In the genomic region with DNA sequence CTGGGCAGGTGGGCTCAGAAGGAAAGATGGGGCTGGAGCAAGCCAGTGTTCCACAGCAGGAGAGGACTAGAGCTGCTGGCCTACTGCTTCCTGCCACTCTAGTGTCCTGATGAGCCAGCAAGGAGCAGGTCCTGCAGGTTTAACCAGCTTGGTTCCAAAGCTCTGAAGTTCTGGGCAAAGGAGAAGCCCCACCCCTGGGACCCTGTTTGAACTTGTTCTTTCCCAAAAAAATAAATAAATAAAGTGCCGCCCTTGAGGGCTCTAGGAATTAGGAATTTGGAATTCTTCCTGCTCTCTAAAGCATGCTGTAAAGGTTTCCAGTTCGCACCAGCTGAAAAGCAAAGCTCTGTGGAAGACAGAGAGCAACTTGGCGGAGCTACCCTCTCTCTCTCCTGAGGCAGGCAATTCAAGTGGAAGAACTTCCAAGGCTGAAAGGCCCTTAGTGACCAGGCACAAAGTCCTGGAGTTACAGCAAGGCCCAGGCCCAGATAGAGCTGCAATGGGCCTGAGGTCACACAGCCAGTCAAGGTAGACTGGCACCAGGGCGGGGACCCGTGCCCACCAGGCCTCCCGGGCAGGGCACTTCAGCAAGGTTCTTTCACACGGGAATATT, we compare ENCODE assay signal across 9 mouse cellular contexts. TPM values are rescaled to one million over a fixed set of nuclear protein-coding genes. Genes with fewer than 3 reads are reported as not detected.
DNase-seq lines count a peak whose midpoint lies in the region; ATAC-seq lines count a peak whose summit lies in the region.
"Had no signal": no experiment of that assay in that cellular context is flagged by ENCODE, and none has a peak within 500 bp of the region (broad histone marks: within the 10 kb centered on the region; RNA-seq: fewer than 3 reads in every experiment).

No protein-coding gene starts in this region.

- DNase-seq in hindbrain, embryonic 10.5 days (ENCODE audit: low spot score), result no peak
- DNase-seq in lung, postnatal 14 days, result peak; percentile 69
- no peak for DNase-seq in T-cell, adult 2 months (ENCODE audit: low spot score)
- DNase-seq in spleen, adult 12 weeks (ENCODE audit: low spot score), result no peak
- DNase-seq in retina, embryonic 14.5 days (ENCODE audit: low spot score), result no peak

- H3K4me1 ChIP-seq in hindbrain, embryonic 15.5 days (replicated peaks), result peaks cover 21% of the 10 kb centered on the region
- peaks cover 55% of the 10 kb centered on the region for H3K4me1 ChIP-seq in hindbrain, embryonic 10.5 days (replicated peaks)
- H3K4me1 ChIP-seq in embryonic facial prominence, embryonic 13.5 days, result peaks cover 71% of the 10 kb centered on the region
- peaks cover 67% of the 10 kb centered on the region for H3K4me1 ChIP-seq in kidney, embryonic 15.5 days

- WGBS in hindbrain, embryonic 15.5 days, result 77% methylated on average over 7 of the region's 7 CpGs
- WGBS in hindbrain, embryonic 10.5 days, result 74% methylated on average over 7 of the region's 7 CpGs
- 58% methylated on average over 7 of the region's 7 CpGs for WGBS in embryonic facial prominence, embryonic 13.5 days
- WGBS in kidney, embryonic 15.5 days, result 62% methylated on average over 7 of the region's 7 CpGs

- H3K36me3 ChIP-seq in hindbrain, embryonic 15.5 days, result no peaks in the 10 kb centered on the region
- H3K36me3 ChIP-seq in hindbrain, embryonic 10.5 days, result no peaks in the 10 kb centered on the region
- no peaks in the 10 kb centered on the region for H3K36me3 ChIP-seq in embryonic facial prominence, embryonic 13.5 days
- H3K36me3 ChIP-seq in kidney, embryonic 15.5 days, result no peaks in the 10 kb centered on the region
- H3K36me3 ChIP-seq: liver, embryonic 12.5 days had no signal

- no peak overlapping the region for H3K4me3 ChIP-seq in hindbrain, embryonic 15.5 days
- H3K4me3 ChIP-seq in hindbrain, embryonic 10.5 days, result no peak overlapping the region
- H3K4me3 ChIP-seq in embryonic facial prominence, embryonic 13.5 days, result no peak overlapping the region
- no peak overlapping the region for H3K4me3 ChIP-seq in kidney, embryonic 15.5 days (replicated peaks)
- H3K4me3 ChIP-seq: liver, embryonic 12.5 days had no signal

- no peak overlapping the region for H3K4me2 ChIP-seq in hindbrain, embryonic 15.5 days
- H3K4me2 ChIP-seq in embryonic facial prominence, embryonic 13.5 days, result no peak overlapping the region
- no peak overlapping the region for H3K4me2 ChIP-seq in kidney, embryonic 15.5 days
- H3K4me2 ChIP-seq: liver, embryonic 12.5 days had no signal

- no peak overlapping the region for H3K27ac ChIP-seq in hindbrain, embryonic 15.5 days (replicated peaks)
- no peak overlapping the region for H3K27ac ChIP-seq in hindbrain, embryonic 10.5 days
- H3K27ac ChIP-seq in embryonic facial prominence, embryonic 13.5 days, result peak overlapping the region; percentile 86
- H3K27ac ChIP-seq in kidney, embryonic 15.5 days, result peak overlapping the region; percentile 76

- H3K9ac ChIP-seq in hindbrain, embryonic 15.5 days, result no peak overlapping the region
- no peak overlapping the region for H3K9ac ChIP-seq in embryonic facial prominence, embryonic 13.5 days
- H3K9ac ChIP-seq in kidney, embryonic 15.5 days, result no peak overlapping the region
- H3K9ac ChIP-seq: liver, embryonic 12.5 days had no signal

- H3K27me3 ChIP-seq in hindbrain, embryonic 15.5 days, result no peaks in the 10 kb centered on the region
- no peaks in the 10 kb centered on the region for H3K27me3 ChIP-seq in hindbrain, embryonic 10.5 days (ENCODE audit: insufficient read depth, poor library complexity, severe bottlenecking)
- H3K27me3 ChIP-seq in embryonic facial prominence, embryonic 13.5 days, result no peaks in the 10 kb centered on the region
- H3K27me3 ChIP-seq in kidney, embryonic 15.5 days, result no peaks in the 10 kb centered on the region
- H3K27me3 ChIP-seq: liver, embryonic 12.5 days had no signal

- 0 out of 2 replicates have a peak, but pooled peaks have one; percentile 3 for ATAC-seq in hindbrain, embryonic 15.5 days (ENCODE audit: low FRiP score, low read depth)
- 0 out of 2 replicates have a peak, but pooled peaks have one; percentile 35 for ATAC-seq in embryonic facial prominence, embryonic 13.5 days (ENCODE audit: insufficient number of reproducible peaks, insufficient read depth, low FRiP score, low TSS enrichment, low read depth)
- peak; percentile 37; the same call in 1 of the 2 replicates for ATAC-seq in kidney, embryonic 15.5 days (replicated peaks; ENCODE audit: low FRiP score)
- ATAC-seq: liver, embryonic 12.5 days had no signal

- no peaks in the 10 kb centered on the region for H3K9me3 ChIP-seq in hindbrain, embryonic 15.5 days
- H3K9me3 ChIP-seq in hindbrain, embryonic 10.5 days, result no peaks in the 10 kb centered on the region
- H3K9me3 ChIP-seq in embryonic facial prominence, embryonic 13.5 days, result no peaks in the 10 kb centered on the region
- no peaks in the 10 kb centered on the region for H3K9me3 ChIP-seq in kidney, embryonic 15.5 days (replicated peaks)
- H3K9me3 ChIP-seq: liver, embryonic 12.5 days had no signal

RNA-seq across cellular contexts. Expression of gene Tspan9, which starts 38.6 kb away (rescaled TPM):
- polyA plus RNA-seq in hindbrain, embryonic 15.5 days (2015; fragmentation: Nextera tagmentation; extraction: Ambion mirVana), result 54.2 and 54.4 TPM in 2 replicates
- polyA plus RNA-seq in hindbrain, embryonic 10.5 days (2016; fragmentation: Nextera tagmentation; extraction: Ambion mirVana), result 65.7 and 67.8 TPM in 2 replicates
- polyA plus RNA-seq in embryonic facial prominence, embryonic 13.5 days (2015; fragmentation: Nextera tagmentation; extraction: Ambion mirVana), result 115 and 116 TPM in 2 replicates
- 115 and 121 TPM in 2 replicates for polyA plus RNA-seq in kidney, embryonic 15.5 days (2015; fragmentation: Nextera tagmentation; extraction: Ambion mirVana)

Comparison
In these comparisons a context has a peak if more than half of its experiments do, and no peak if none do; other contexts are left out.
1. H3K27ac ChIP-seq: peak in embryonic facial prominence, embryonic 13.5 days (single experiment) and kidney, embryonic 15.5 days (single experiment); none in hindbrain, embryonic 15.5 days (single experiment) and hindbrain, embryonic 10.5 days (single experiment).
2. Peak in every context shown above with its lines, with median percentiles within 50 percentile points of each other: ATAC-seq.